Mouse (Mus musculus) B cell, adult 67 days (primary cell): Measurements from ENCODE around the gene Vmn1r149. TPM values are rescaled to one million over a fixed set of nuclear protein-coding genes. Genes with fewer than 3 reads are reported as not detected.

Experiments used
- total RNA-seq, 2 experiments: library from RNA; stranded (reverse); gene quantifications; 4 replicates each; pipeline ENCODE4 v1.2.4; 2023

The Vmn1r149 gene
- total RNA-seq = not detected

GRCm38 (mm10) chr7:22438129-22438528 lies at the start of gene Vmn1r149:
Gene Vmn1r149 (minus strand): TSS chr7:22438229.

DNA sequence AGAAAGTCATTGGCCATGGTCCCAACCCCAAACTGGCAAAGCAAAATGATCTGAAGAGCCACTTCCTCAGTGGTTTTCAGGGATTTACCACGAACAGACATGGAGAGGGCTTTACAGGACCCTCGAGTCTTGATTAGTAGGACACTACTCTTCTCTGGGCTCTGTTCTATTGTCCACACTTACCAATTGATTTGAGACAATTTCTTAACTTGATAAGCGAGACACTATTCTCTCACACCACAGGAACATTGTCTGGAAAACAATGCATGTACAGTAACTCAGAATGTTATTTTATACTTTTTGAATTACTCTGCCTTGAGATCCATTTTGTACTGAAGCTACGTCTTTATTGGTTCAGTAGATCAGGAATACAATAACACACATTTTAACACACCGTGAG lies 25.9 kb upstream of the Vmn1r149 start, which contains the start of gene Gm10665:
Gene Gm10665 (minus strand): TSS at position 101 of the 400 bp plus-strand sequence.

DNA sequence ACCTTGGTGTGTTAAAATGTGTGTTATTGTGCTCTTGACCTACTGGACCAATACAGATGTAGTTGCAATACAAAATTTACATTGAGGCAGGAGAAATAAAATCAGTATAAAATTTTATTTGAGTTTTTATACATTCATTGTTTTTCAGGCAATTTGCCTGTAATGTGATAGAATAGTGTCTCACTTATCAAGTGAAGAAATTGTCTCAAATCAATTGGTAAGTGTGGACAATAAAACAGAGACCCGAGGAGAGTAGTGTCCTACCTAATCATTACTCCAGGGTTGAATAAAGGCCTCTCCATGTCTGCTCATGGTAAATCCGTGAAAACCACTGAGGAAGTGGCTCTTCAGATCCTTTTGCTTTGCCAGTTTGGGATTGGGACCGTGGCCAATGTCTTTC lies 24.7 kb downstream of the Vmn1r149 start, which contains the start of gene Vmn1r148:
Gene Vmn1r148 (plus strand): TSS at position 301 of the 400 bp plus-strand sequence.

Other genes with a start within 250 kb of the Vmn1r149 start
- gene Vmn1r143, start 248.9 kb downstream of the Vmn1r149 start, total RNA-seq = not detected
- not detected for gene Gm8653, start 237.0 kb downstream of the Vmn1r149 start, total RNA-seq
- not detected for gene Gm8453, start 208.7 kb downstream of the Vmn1r149 start, total RNA-seq
- not detected for gene Gm4187, start 108.5 kb downstream of the Vmn1r149 start, total RNA-seq
- not detected for gene Gm8660, start 67.2 kb downstream of the Vmn1r149 start, total RNA-seq
- not detected for gene Vmn1r148, start 24.6 kb downstream of the Vmn1r149 start, total RNA-seq
- not detected for gene Gm10665, start 25.8 kb upstream of the Vmn1r149 start, total RNA-seq
- gene Vmn1r151, start 61.4 kb upstream of the Vmn1r149 start, total RNA-seq = not detected
- gene Vmn1r152, start 84.7 kb upstream of the Vmn1r149 start, total RNA-seq = not detected
- gene Gm8677, start 96.7 kb upstream of the Vmn1r149 start, total RNA-seq = not detected
- gene Gm4201, start 127.1 kb upstream of the Vmn1r149 start, total RNA-seq = not detected
- gene Gm4565, start 149.9 kb upstream of the Vmn1r149 start, total RNA-seq = not detected
- gene Vmn1r155, start 219.8 kb upstream of the Vmn1r149 start, total RNA-seq = not detected